In genomic region chr16:20702522-20702893, GRCm38 (mm10) we compare ENCODE assay signal across 8 mouse cellular contexts. TPM values are rescaled to one million over a fixed set of nuclear protein-coding genes. Genes with fewer than 3 reads are reported as not detected.
A peak's percentile ranks its signal among the peaks of the same experiment; 100 is the strongest.
DNase-seq lines count a peak whose midpoint lies in the region; ATAC-seq lines count a peak whose summit lies in the region.

No protein-coding gene starts in this region.

- H3K4me3 ChIP-seq in embryonic facial prominence, embryonic 15.5 days (replicated peaks): no peak overlapping the region

- peaks cover 17% of the 10 kb centered on the region for H3K4me1 ChIP-seq in embryonic facial prominence, embryonic 15.5 days

- WGBS in embryonic facial prominence, embryonic 15.5 days: 13% methylated on average over 8 of the region's 8 CpGs

- H3K9me3 ChIP-seq in embryonic facial prominence, embryonic 15.5 days (replicated peaks): no peaks in the 10 kb centered on the region

- H3K27ac ChIP-seq in embryonic facial prominence, embryonic 15.5 days (replicated peaks): peak overlapping the region; percentile 79; the same call in 1 of the 2 replicates

- H3K27me3 ChIP-seq in embryonic facial prominence, embryonic 15.5 days: no peaks in the 10 kb centered on the region

- H3K9ac ChIP-seq in embryonic facial prominence, embryonic 15.5 days: no peak overlapping the region

- peak overlapping the region; percentile 6; the same call in 1 of the 2 replicates for H3K4me2 ChIP-seq in embryonic facial prominence, embryonic 15.5 days (replicated peaks)

- DNase-seq in layer of hippocampus, adult 8-10 months (ENCODE audit: low spot score in 2 of 2): peak; percentile 68 to 70
- no peak for DNase-seq in layer of hippocampus, adult 9-11 months
- DNase-seq in adrenal gland, postnatal 4 days (ENCODE audit: low spot score in 2 of 2): peak; percentile 60 to 75
- peak; percentile 84 to 87 for DNase-seq in heart, postnatal 10 days
- peak; percentile 88 to 91 for DNase-seq in kidney, postnatal 4 days
- peak; percentile 81 to 86 for DNase-seq in spleen, postnatal 4 days (ENCODE audit: low spot score in 2 of 2)

- ATAC-seq in embryonic facial prominence, embryonic 15.5 days (ENCODE audit: insufficient number of reproducible peaks, low FRiP score, low TSS enrichment, low read depth): peak; percentile 58
- peak; percentile 82 for ATAC-seq in megakaryocyte progenitor cell, adult 5-6 weeks (replicated peaks; ENCODE audit: poor library complexity)

- H3K36me3 ChIP-seq in embryonic facial prominence, embryonic 15.5 days: peaks cover 40% of the 10 kb centered on the region

- intact Hi-C loops in heart, postnatal 10 days (cut with DNase I): no loop called here

RNA-seq across cellular contexts. Expression of gene Fam131a, which starts 9.5 kb away (rescaled TPM):
- total RNA-seq in layer of hippocampus, adult 8-10 months (2022): 100 to 1,000 TPM; 395 to 431 (median 412) TPM
- 10 to 100 TPM; 14.4 to 15.4 TPM for total RNA-seq in adrenal gland, postnatal 4 days (2021)
- polyA plus RNA-seq in embryonic facial prominence, embryonic 15.5 days (2015; fragmentation: Nextera tagmentation; extraction: Ambion mirVana): 14.0 and 15.3 TPM in 2 replicates
- 10 to 100 TPM; 16.0 to 18.9 TPM for total RNA-seq in heart, postnatal 10 days (2021)
- total RNA-seq in megakaryocyte progenitor cell, adult 5-6 weeks (2015): not detected in 2 replicates
- total RNA-seq in megakaryocyte progenitor cell, adult 5-6 weeks (2017): 0.17 TPM in 1 of 2 replicates, not detected in the other

RNA-seq across cellular contexts. Expression of gene Polr2h, which starts 15.0 kb away (rescaled TPM):
- total RNA-seq in layer of hippocampus, adult 8-10 months (2022): 10 to 100 TPM; 18.6 to 29.3 (median 22.7) TPM
- total RNA-seq in adrenal gland, postnatal 4 days (2021): 10 to 100 TPM; 39.8 to 41.0 TPM
- polyA plus RNA-seq in embryonic facial prominence, embryonic 15.5 days (2015; fragmentation: Nextera tagmentation; extraction: Ambion mirVana): 90.0 and 100 TPM in 2 replicates
- total RNA-seq in heart, postnatal 10 days (2021): 10 to 100 TPM; 12.5 to 13.2 TPM
- total RNA-seq in megakaryocyte progenitor cell, adult 5-6 weeks (2015): 75.3 and 99.4 TPM in 2 replicates
- total RNA-seq in megakaryocyte progenitor cell, adult 5-6 weeks (2017): 75.1 and 78.2 TPM in 2 replicates

RNA-seq across cellular contexts. Expression of gene Clcn2, which starts 15.0 kb away (rescaled TPM):
- 100 to 1,000 TPM in 1 of 4 experiments, 10 to 100 TPM in 3; 83.1 to 103 (median 87.5) TPM for total RNA-seq in layer of hippocampus, adult 8-10 months (2022)
- 10 to 100 TPM; 49.6 to 57.3 TPM for total RNA-seq in adrenal gland, postnatal 4 days (2021)
- polyA plus RNA-seq in embryonic facial prominence, embryonic 15.5 days (2015; fragmentation: Nextera tagmentation; extraction: Ambion mirVana): 15.6 and 16.0 TPM in 2 replicates
- total RNA-seq in heart, postnatal 10 days (2021): 1 to 10 TPM; 3.3 to 3.5 TPM
- total RNA-seq in megakaryocyte progenitor cell, adult 5-6 weeks (2015): 0.34 and 1.3 TPM in 2 replicates
- 1.2 and 1.6 TPM in 2 replicates for total RNA-seq in megakaryocyte progenitor cell, adult 5-6 weeks (2017)

RNA-seq across cellular contexts. Expression of gene Chrd, which starts 30.4 kb away (rescaled TPM):
- 100 to 1,000 TPM in 2 of 4 experiments, 10 to 100 TPM in 2; 77.0 to 106 (median 95.3) TPM for total RNA-seq in layer of hippocampus, adult 8-10 months (2022)
- total RNA-seq in adrenal gland, postnatal 4 days (2021): 10 to 100 TPM; 14.8 to 17.1 TPM
- 8.5 and 10.8 TPM in 2 replicates for polyA plus RNA-seq in embryonic facial prominence, embryonic 15.5 days (2015; fragmentation: Nextera tagmentation; extraction: Ambion mirVana)
- 1 to 10 TPM; 1.4 to 3.4 TPM for total RNA-seq in heart, postnatal 10 days (2021)
- not detected in 2 replicates for total RNA-seq in megakaryocyte progenitor cell, adult 5-6 weeks (2015)
- total RNA-seq in megakaryocyte progenitor cell, adult 5-6 weeks (2017): not detected in 2 replicates

RNA-seq across cellular contexts. Expression of gene Thpo, which starts 31.8 kb away (rescaled TPM):
- total RNA-seq in layer of hippocampus, adult 8-10 months (2022): 10 to 100 TPM in 3 of 4 experiments, 1 to 10 TPM in 1; 9.9 to 15.1 (median 13.2) TPM
- total RNA-seq in adrenal gland, postnatal 4 days (2021): 1 to 10 TPM; 3.8 to 5.0 TPM
- 1.3 and 1.6 TPM in 2 replicates for polyA plus RNA-seq in embryonic facial prominence, embryonic 15.5 days (2015; fragmentation: Nextera tagmentation; extraction: Ambion mirVana)
- total RNA-seq in heart, postnatal 10 days (2021): not detected
- not detected in 2 replicates for total RNA-seq in megakaryocyte progenitor cell, adult 5-6 weeks (2015)
- not detected in 2 replicates for total RNA-seq in megakaryocyte progenitor cell, adult 5-6 weeks (2017)

Comparison
In these comparisons a context has a peak if more than half of its experiments do, and no peak if none do; other contexts are left out.
1. RNA of gene Fam131a, which starts 9.5 kb away (total RNA-seq): 395 to 431 TPM in layer of hippocampus, adult 8-10 months; 16.0 to 18.9 TPM in heart, postnatal 10 days, 14.4 to 15.4 TPM in adrenal gland, postnatal 4 days and 0.17 TPM in megakaryocyte progenitor cell, adult 5-6 weeks; every median in the first group is over 10 times any median in the second.
2. RNA of gene Clcn2, which starts 15.0 kb away (total RNA-seq): 83.1 to 103 TPM in layer of hippocampus, adult 8-10 months and 49.6 to 57.3 TPM in adrenal gland, postnatal 4 days; 3.3 to 3.5 TPM in heart, postnatal 10 days and 0.34 to 1.6 TPM in megakaryocyte progenitor cell, adult 5-6 weeks; every median in the first group is over 10 times any median in the second.